9 mouse cellular contexts compared by ENCODE assay signal in the genomic region with DNA sequence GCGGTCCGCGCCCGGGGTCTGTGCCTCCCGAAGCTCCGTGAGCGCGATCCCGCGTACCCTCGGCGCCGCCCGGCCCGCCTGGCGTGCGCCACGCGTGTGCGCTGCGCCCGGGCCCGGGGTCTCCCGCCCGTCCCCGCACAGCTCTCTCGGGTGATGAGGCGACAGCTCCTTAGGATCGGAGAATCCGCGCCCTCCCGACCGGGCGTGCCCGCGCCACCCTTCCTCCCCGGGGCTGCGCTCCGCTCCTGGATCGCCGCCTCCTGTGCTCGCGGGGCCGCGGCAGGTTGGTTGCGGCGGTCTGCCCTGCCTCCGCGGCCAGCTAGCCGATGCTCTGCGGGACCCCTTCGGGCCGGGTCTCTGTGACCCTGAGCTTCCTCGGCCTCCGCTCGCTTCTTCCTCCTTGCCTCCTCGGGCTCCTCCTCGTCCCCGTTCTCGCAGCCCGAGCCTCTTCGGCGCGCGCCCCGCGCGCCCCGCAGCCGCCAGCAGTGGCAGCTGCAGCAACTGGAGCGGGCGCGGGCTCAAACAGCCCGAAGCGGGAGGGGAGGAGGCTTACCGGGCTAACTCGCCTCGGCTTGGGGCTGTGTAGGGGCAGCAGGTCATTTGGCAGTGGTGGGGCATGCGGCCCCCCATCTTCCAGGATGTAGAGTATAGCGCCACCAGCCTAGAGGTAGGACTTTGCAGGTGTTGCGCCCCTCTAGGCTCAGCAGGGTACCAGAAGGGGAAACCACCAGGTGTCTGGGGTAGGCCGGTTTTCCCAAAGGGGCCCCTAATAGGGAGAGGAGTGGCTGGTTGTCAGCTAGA. TPM values are rescaled to one million over a fixed set of nuclear protein-coding genes. Genes with fewer than 3 reads are reported as not detected.
DNase-seq lines count a peak whose midpoint lies in the region; ATAC-seq and TF ChIP-seq lines count a peak whose summit lies in the region.
"Had no signal": no experiment of that assay in that cellular context is flagged by ENCODE, and none has a peak within 500 bp of the region (broad histone marks: within the 10 kb centered on the region; RNA-seq: fewer than 3 reads in every experiment).

No protein-coding gene starts in this region.

- H3K4me3 ChIP-seq in lung, embryonic 15.5 days: peak overlapping the region; percentile 64
- H3K4me3 ChIP-seq in kidney, postnatal 0 days (replicated peaks; ENCODE audit: low read depth, low read length): peak overlapping the region; percentile 71
- peak overlapping the region; percentile 51 for H3K4me3 ChIP-seq in liver, embryonic 12.5 days

- peak; percentile 59; the same call in 1 of the 2 replicates for ATAC-seq in lung, embryonic 15.5 days (ENCODE audit: borderline replicate concordance, extremely low read depth, low FRiP score, low TSS enrichment)
- ATAC-seq in kidney, postnatal 0 days (replicated peaks; ENCODE audit: low FRiP score, low read depth): 0 out of 2 replicates have a peak, but pooled peaks have one; percentile 58
- ATAC-seq in liver, embryonic 12.5 days: no peak

- peak overlapping the region; percentile 47 for H3K9ac ChIP-seq in lung, embryonic 15.5 days
- H3K9ac ChIP-seq in kidney, postnatal 0 days (ENCODE audit: low read depth, low read length): peak overlapping the region; percentile 57
- no peak overlapping the region for H3K9ac ChIP-seq in liver, embryonic 12.5 days

- no peaks in the 10 kb centered on the region for H3K9me3 ChIP-seq in lung, embryonic 15.5 days
- no peaks in the 10 kb centered on the region for H3K9me3 ChIP-seq in kidney, postnatal 0 days (replicated peaks; ENCODE audit: low read length)
- no peaks in the 10 kb centered on the region for H3K9me3 ChIP-seq in liver, embryonic 12.5 days (replicated peaks)

- peak; percentile 45; the same call in 1 of the 2 replicates for TF ChIP-seq CTCF in kidney, postnatal 0 days (IDR thresholded peaks at IDR 0.05; ENCODE audit: low read depth)

- peaks cover 14% of the 10 kb centered on the region for H3K4me1 ChIP-seq in lung, embryonic 15.5 days
- H3K4me1 ChIP-seq in kidney, postnatal 0 days (replicated peaks; ENCODE audit: insufficient read depth, low read length): 0 out of 2 replicates have a peak, but pooled peaks cover 3% of the 10 kb centered on the region
- H3K4me1 ChIP-seq in liver, embryonic 12.5 days: no peaks in the 10 kb centered on the region

- no peak overlapping the region for H3K27ac ChIP-seq in lung, embryonic 15.5 days
- H3K27ac ChIP-seq in kidney, postnatal 0 days: no peak overlapping the region
- no peak overlapping the region for H3K27ac ChIP-seq in liver, embryonic 12.5 days

- H3K27me3 ChIP-seq in lung, embryonic 15.5 days: peaks cover 88% of the 10 kb centered on the region
- peaks cover 31% of the 10 kb centered on the region for H3K27me3 ChIP-seq in kidney, postnatal 0 days (ENCODE audit: insufficient read depth, low read length)
- peaks cover 75% of the 10 kb centered on the region for H3K27me3 ChIP-seq in liver, embryonic 12.5 days (replicated peaks)

- peak overlapping the region; percentile 99 for H3K4me2 ChIP-seq in lung, embryonic 15.5 days
- H3K4me2 ChIP-seq in kidney, postnatal 0 days (ENCODE audit: low read length): peak overlapping the region; percentile 99
- H3K4me2 ChIP-seq in liver, embryonic 12.5 days: peak overlapping the region; percentile 73

- WGBS in lung, embryonic 15.5 days: under 1% methylated on average over 58 of the region's 82 CpGs
- WGBS in kidney, postnatal 0 days: 1% methylated on average over 66 of the region's 82 CpGs
- WGBS in liver, embryonic 12.5 days (ENCODE audit: insufficient replicate concordance): 1% methylated on average over 82 of the region's 82 CpGs

- H3K36me3 ChIP-seq in lung, embryonic 15.5 days: no peaks in the 10 kb centered on the region
- H3K36me3 ChIP-seq in kidney, postnatal 0 days (ENCODE audit: insufficient read depth, low read length): no peaks in the 10 kb centered on the region
- H3K36me3 ChIP-seq in liver, embryonic 12.5 days: no peaks in the 10 kb centered on the region
- H3K36me3 ChIP-seq: G1E had no signal

- no peak for DNase-seq in lung, postnatal 14 days
- DNase-seq in embryo, embryonic 9.5 days (ENCODE audit: extremely low spot score): peak; percentile 59
- peak; percentile 53 to 65 for DNase-seq in gastrocnemius, postnatal 4 days (ENCODE audit: low spot score in 2 of 2)
- DNase-seq in kidney, postnatal 0 days (ENCODE audit: low spot score): peak; percentile 49
- peak; percentile 70 for DNase-seq in retina, embryonic 14.5 days (ENCODE audit: low spot score)
- no peak for DNase-seq in spleen, postnatal 14 days (ENCODE audit: low spot score in 2 of 2)

RNA-seq across cellular contexts. Expression of gene Kcnma1, which starts 9.6 kb away (rescaled TPM):
- polyA plus RNA-seq in lung, embryonic 15.5 days (2015; fragmentation: Nextera tagmentation; extraction: Ambion mirVana): 1.4 and 1.6 TPM in 2 replicates
- total RNA-seq in gastrocnemius, postnatal 4 days (2021): 10 to 100 TPM; 26.6 to 32.2 TPM
- 2.1 and 2.6 TPM in 2 replicates for polyA plus RNA-seq in kidney, postnatal 0 days (2015; fragmentation: Nextera tagmentation; extraction: Ambion mirVana)
- polyA plus RNA-seq in liver, embryonic 12.5 days (2016; fragmentation: Nextera tagmentation; extraction: Ambion mirVana): not detected in 2 replicates
- polyA plus RNA-seq: G1E had no signal

Comparison
In these comparisons a context has a peak if more than half of its experiments do, and no peak if none do; other contexts are left out.
1. DNase-seq: peak in embryo, embryonic 9.5 days (single experiment), gastrocnemius, postnatal 4 days (2 of 2), kidney, postnatal 0 days (single experiment) and retina, embryonic 14.5 days (single experiment); none in lung, postnatal 14 days (single experiment) and spleen, postnatal 14 days (0 of 2).
2. Peak in every context shown above with its lines, with median percentiles within 50 percentile points of each other: H3K4me2 ChIP-seq and H3K4me3 ChIP-seq.